Mouse (Mus musculus): ENCODE data around the gene Mbnl1. TPM values are rescaled to one million over a fixed set of nuclear protein-coding genes. Genes with fewer than 3 reads are reported as not detected.

Mbnl1 gene
- total and polyA plus RNA-seq, 3 experiments, result 174 to 332 (median 249) TPM

DNA sequence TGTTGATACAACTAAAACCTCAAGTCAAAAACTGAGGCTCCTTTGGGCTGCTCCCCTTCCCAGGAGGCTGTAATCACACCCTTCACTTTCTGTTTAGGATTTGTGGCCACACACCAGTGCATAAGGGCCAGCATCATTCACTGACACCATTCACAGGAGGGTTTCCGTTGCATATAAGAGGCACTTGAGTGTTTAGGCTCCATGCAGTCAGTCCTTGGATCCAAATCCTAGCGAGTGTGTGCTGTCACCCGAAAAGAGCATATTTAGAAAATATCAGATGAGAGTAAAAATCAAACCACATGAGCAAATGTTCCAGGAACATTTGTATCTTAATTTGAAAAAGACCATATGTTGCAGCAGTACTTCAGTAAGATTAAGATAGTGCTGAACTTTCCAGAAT is 79.0 kb downstream of the Mbnl1 start:
- no peaks in the 10 kb centered on the region for H3K27me3 ChIP-seq (replicated peaks)
- H3K9ac ChIP-seq (ENCODE audit: insufficient read depth, low read depth), result no peak overlapping the region
- peaks cover 54% of the 10 kb centered on the region for H3K79me2 ChIP-seq (replicated peaks; ENCODE audit: control insufficient read depth, extremely low read depth, insufficient read depth, poor library complexity, severe bottlenecking)
- no peak overlapping the region for H3K4me3 ChIP-seq (replicated peaks in 1 of 3; ENCODE audit: low read depth in 2 of 3, low read length in 2 of 3, poor library complexity in 1 of 3)
- in situ Hi-C loops (cut with MboI; ENCODE audit: low pct_ligation_motif_present, low pct_unique_long_range_greater_than_20kb, low sequenced_read_pairs), result no loop called here
- H3K4me2 ChIP-seq (ENCODE audit: insufficient read depth, low read depth, poor library complexity, severe bottlenecking), result no peak overlapping the region
- peaks cover 14 to 36% of the 10 kb centered on the region in 2 experiments for H3K36me3 ChIP-seq (replicated peaks in 1 of 2; ENCODE audit: control insufficient read depth in 1 of 2, insufficient read depth in 1 of 2, low read length in 1 of 2)
- peaks cover 4 to 66% of the 10 kb centered on the region in 2 experiments; a peak in 3 of 4 replicates for H3K4me1 ChIP-seq (ENCODE audit: control insufficient read depth in 1 of 2, insufficient read depth in 2 of 2)
- DNase-seq (ENCODE audit: extremely low read depth), result no peak
- no peak for TF ChIP-seq MEF2A (IDR thresholded peaks at IDR 0.05; ENCODE audit: borderline replicate concordance, low read depth, low read length)
- TF ChIP-seq BHLHE40 (IDR thresholded peaks at IDR 0.05; ENCODE audit: low read depth, low read length), result no peak
- no peak for TF ChIP-seq ZKSCAN1 (IDR thresholded peaks at IDR 0.05; ENCODE audit: borderline replicate concordance, low read depth, low read length)
- no peak for TF ChIP-seq SIN3A (IDR thresholded peaks at IDR 0.05; ENCODE audit: low read length)
- no peak for TF ChIP-seq PAX5 (IDR thresholded peaks at IDR 0.05; ENCODE audit: low read length)
- TF ChIP-seq NELFE (IDR thresholded peaks at IDR 0.05; ENCODE audit: low read depth, low read length), result no peak
- no peak for TF ChIP-seq ZNF384 (IDR thresholded peaks at IDR 0.05; ENCODE audit: low read depth, low read length)
- no peak for TF ChIP-seq MXI1 (IDR thresholded peaks at IDR 0.05; ENCODE audit: low read depth, low read length)
- no peak for TF ChIP-seq CTCF (conservative IDR thresholded peaks at IDR 0.05 in 1 of 2, IDR thresholded peaks at IDR 0.05 in 1 of 2; ENCODE audit: low read depth in 2 of 2, low read length in 2 of 2)
- no peak for TF ChIP-seq ETS1 (conservative IDR thresholded peaks at IDR 0.05; ENCODE audit: low read depth, low read length)
- TF ChIP-seq IRF4 (IDR thresholded peaks at IDR 0.05; ENCODE audit: low read depth, low read length), result no peak
- no peak for TF ChIP-seq MAX (IDR thresholded peaks at IDR 0.05; ENCODE audit: low read length)
- no peak for TF ChIP-seq ELF1 (IDR thresholded peaks at IDR 0.05; ENCODE audit: low read depth, low read length)
- H3K27ac ChIP-seq (ENCODE audit: insufficient read depth, low read depth), result no peak overlapping the region
- no peaks in the 10 kb centered on the region for H3K9me3 ChIP-seq (replicated peaks; ENCODE audit: low read length)
- dilution Hi-C loops (cut with MboI; ENCODE audit: extremely low pct_ligation_motif_present, extremely low pct_unique_long_range_greater_than_20kb, low sequenced_read_pairs), result no loop called here

DNA sequence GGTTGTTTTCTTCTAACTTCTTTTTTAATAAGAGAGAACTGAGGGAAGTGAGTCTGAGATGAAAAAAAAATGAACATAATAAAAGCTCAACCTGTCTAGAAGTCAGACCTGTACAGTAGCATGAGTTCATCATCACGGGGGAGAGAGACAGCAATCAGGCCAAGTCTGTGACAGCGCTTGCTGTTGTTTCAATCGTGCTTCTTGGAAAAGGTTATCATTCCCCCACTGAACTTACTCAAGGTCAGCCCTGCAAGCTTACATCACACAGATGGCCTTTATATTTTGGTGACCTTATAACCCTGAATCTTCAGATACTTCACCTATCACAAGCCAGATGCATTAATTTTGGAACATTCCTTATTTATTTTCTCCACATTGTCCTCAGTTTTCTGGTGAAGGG is 80.4 kb downstream of the Mbnl1 start:
- H3K9me3 ChIP-seq (replicated peaks; ENCODE audit: low read length), result no peaks in the 10 kb centered on the region
- no peak for TF ChIP-seq RAD21 (IDR thresholded peaks at IDR 0.05; ENCODE audit: low read depth, low read length)
- TF ChIP-seq MAZ (IDR thresholded peaks at IDR 0.05; ENCODE audit: low read depth, low read length), result no peak
- dilution Hi-C loops (cut with MboI; ENCODE audit: extremely low pct_ligation_motif_present, extremely low pct_unique_long_range_greater_than_20kb, low sequenced_read_pairs), result no loop called here
- in situ Hi-C loops (cut with MboI; ENCODE audit: low pct_ligation_motif_present, low pct_unique_long_range_greater_than_20kb, low sequenced_read_pairs), result no loop called here
- peaks cover 6 to 72% of the 10 kb centered on the region in 2 experiments for H3K4me1 ChIP-seq (ENCODE audit: control insufficient read depth in 1 of 2, insufficient read depth in 2 of 2)
- no peak overlapping the region for H3K4me2 ChIP-seq (ENCODE audit: insufficient read depth, low read depth, poor library complexity, severe bottlenecking)
- H3K27me3 ChIP-seq (replicated peaks), result no peaks in the 10 kb centered on the region
- peaks cover 11 to 33% of the 10 kb centered on the region in 2 experiments for H3K36me3 ChIP-seq (replicated peaks in 1 of 2; ENCODE audit: control insufficient read depth in 1 of 2, insufficient read depth in 1 of 2, low read length in 1 of 2)
- H3K27ac ChIP-seq (ENCODE audit: insufficient read depth, low read depth), result no peak overlapping the region
- no peak for DNase-seq (ENCODE audit: extremely low read depth)
- no peak overlapping the region for H3K4me3 ChIP-seq (replicated peaks in 1 of 3; ENCODE audit: low read depth in 2 of 3, low read length in 2 of 3, poor library complexity in 1 of 3)
- peaks cover 52% of the 10 kb centered on the region for H3K79me2 ChIP-seq (replicated peaks; ENCODE audit: control insufficient read depth, extremely low read depth, insufficient read depth, poor library complexity, severe bottlenecking)
- H3K9ac ChIP-seq (ENCODE audit: insufficient read depth, low read depth), result no peak overlapping the region

Data from CH12.LX (cell line).